Mouse (Mus musculus) MN1 (cell line): ENCODE results near the gene Stxbp6.
"Not testable (repeated sequence)": the region's sequence is repeated elsewhere in the genome, so short reads cannot be mapped to it uniquely, and the experiment has no call there.

Experiments used
- DNase-seq: peaks from one replicate; pipeline ENCODE4 v3.0.0-alpha.2; 2016; ENCODE audit warnings: low spot score

The Stxbp6 gene

DNA sequence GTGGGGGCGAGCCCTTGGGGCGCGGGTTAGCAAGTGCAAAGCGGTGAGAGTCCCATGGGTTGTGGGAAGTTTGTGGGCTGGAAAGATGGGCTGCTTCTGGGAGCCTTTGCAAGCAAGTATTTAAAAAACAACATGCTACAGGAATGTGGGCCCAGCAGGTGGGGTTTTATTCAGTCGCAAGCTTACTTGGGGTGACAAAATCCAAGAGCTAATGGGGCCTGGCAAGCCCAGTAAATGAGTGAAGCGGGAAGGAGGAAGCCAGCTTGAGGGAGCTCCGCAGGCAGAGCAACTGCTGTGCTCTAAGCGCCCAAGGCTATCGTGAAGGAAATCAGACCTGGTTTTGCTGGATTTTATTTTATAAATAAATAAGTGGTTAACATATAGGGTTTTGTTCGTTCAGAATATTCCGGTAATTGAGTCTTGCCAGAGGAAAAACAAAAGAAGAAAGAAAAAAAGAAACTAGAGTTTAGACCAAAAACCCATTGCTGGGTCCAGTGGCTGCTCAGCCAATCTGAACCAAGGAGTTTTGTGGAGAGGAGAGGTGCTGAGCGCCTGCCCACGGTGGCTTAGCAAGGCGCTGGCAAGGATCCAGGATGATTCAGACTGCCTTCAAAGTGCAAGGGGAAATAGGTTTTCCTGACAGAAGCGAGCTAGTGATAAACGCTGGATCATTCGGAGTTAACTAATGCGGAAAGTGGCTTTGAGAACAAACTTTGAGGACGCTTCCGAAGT, at the start of gene Stxbp6:
Gene Stxbp6, minus strand, starts transcription at position 99 of the 732 bp plus-strand sequence.
- no peak for DNase-seq

DNA sequence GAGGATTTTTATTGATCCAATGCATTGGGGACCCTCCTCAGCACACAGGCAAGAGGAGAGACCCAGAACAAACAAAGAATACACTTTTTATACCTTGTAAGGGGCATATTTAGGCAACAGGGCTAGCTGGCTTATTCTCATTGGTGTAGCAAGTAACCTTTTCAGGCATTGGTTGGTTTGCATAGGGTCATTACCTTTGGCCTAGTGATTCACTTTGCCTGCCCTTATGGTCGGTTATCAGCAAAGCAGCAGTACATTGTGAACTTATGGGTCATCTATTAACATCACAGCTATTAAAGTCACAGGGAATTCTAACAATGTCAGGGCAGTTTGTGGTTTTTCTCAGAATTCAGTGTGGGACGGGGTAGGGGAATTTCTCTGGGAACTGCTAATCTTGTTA, 28.4 kb upstream of the Stxbp6 start:
- not testable (repeated sequence) for DNase-seq

DNA sequence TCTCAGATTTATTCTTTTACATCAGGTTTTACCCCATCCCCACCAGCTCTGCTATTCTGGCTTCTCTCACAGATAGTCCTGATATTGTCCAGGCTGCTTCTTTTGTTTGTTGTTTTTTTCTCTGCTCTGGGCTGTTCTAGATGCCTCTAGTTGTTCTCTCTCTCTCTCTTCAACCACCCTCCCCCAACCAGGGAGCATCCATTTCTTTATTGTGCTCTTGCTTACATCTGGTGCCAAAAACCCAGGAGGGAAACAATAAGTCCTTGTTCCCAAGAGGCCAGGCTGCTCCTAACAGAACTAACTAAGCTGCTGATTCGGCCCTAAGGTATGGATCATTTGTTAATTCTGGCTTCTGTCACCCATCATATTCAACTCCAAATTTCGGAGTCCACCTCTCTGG, 19.2 kb upstream of the Stxbp6 start:
- no peak for DNase-seq

DNA sequence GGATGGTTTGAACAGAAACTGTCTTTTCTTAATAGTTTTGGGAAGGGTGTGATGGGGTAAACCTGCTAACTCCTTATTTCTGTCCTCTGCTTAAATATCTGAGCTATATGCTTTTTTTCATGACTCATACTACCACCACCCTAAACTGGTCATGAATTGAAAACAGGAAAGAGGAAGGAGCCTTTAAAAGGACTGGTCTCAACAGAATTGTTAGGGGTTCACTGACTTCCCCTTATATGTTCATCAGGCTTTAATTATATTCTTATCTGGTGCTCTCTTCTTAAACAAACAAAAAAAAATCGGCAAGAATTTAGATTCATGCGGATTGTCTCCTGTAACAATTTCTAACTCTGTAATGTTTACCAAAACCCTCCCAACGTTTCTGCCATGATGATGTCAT, 17.9 kb upstream of the Stxbp6 start:
- DNase-seq: no peak

DNA sequence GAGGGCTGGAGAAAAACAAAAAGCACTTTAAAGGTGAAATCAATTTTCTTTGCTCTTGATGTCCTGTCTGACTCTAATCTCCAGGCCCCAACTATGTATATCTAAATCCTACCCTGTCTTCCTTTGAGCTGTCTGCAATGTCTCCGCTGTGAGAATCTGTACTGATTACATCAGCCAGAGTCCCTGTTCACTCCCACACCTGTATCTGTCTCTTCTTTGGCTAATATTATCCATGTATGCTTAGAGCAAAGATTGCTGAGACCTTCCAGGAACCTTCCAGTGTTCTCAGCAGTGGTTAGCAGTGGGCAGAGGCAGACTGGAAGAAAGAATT, 8.6 kb upstream of the Stxbp6 start:
- DNase-seq: no peak

DNA sequence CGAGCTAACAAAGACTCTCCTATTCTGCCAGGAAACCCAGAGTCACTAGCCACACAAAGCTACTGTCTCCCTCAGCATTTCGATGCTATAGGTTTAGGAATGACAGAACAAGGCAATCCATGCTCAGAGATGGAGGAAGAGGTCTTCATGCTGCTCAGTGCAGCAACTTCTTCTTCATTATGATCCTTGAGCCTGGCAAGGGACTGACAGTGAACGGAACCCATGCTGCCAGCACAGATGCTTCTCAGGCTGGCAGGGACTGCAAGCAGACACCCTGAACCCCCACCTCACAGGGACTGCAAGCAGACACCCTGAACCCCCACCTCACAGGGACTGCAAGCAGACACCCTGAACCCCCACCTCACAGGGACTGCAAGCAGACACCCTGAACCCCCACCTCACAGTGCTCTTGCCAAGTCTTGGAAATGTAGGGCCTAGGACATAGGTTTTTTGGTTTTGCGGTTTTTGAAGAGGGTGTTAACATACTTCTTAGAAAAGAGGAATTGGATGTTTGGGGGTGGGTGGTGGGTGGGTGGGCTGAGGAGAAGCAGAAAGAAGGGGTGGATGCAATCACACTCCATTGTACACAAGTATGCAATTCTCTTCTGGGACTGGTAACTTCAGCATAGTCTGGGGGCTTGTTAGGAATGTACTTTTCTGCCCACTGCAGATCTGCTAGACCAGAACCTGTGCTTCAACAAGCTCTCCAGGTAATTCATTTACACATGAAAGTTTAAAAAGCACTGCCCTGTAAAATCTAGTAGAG, 8.1 kb upstream of the Stxbp6 start:
- DNase-seq: no peak

DNA sequence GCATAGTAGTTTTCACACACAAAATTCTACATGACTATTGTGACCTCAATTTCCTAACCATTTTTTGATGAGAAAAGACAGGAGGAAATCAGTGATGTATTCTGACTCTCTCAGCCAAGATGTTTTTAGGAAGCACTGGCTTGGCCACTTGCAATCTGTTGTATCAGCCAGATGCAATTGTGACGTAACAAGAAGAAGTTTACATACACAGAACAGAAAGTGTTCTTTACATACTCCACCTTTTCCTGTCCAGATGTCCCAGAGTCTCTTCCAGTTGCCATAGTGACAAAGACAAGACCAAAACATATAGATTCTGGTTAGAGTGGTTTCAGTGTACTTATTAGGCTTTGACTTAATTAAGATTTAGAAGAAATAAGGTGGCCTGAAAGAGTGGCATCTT, 7.1 kb upstream of the Stxbp6 start:
- DNase-seq: no peak

DNA sequence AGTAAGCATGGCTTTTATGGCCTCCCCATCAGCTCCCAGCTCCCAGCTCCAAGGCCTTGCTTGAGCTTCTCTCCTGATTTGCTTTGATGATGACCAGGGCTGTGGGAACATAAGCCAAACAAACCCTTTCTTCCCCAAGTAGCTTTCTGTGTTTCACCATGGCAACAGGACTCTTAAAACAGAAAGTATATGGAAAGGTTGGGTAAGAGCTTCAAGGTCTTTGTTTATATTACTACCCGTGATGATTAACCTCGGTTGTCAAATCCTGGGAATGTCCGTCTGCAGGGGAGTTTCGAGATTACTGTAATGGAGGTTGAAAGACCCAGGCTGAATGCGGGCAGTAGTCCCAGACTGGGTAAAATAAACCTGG, 6.2 kb upstream of the Stxbp6 start:
- DNase-seq: no peak

DNA sequence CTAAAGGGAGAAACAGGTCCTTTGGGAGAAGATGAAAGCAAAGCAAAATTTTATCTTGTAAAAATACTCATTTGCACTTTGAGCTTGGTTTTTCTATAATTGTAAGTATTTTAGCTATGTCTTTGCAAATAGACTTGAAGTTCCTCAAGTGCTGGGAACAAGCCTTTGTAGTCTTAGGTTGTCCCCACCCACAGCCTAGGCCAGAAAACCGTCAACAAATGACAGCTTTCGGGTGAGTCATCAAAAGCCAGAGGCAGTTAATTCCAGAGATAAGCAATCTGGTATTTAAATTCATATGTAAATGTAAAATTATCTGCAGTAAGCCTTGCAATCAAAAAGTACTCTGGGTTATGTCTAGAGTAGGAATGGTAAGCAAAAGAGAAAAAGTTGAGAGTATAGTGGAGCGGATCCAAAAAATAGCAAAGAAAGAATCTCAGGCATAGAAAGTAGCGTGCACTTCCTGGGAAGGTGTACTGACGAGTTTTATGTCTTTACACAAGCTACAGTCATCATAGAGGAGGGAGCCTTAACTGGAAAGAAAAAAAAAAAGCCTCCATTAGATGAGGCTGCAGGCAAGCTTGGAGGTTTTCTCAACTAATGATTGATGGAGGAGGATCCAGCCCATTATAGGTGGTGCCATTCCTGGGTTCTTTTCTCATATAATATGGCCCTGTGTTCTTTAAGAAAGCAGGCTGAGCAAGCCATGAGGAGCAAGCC, 5.7 kb upstream of the Stxbp6 start:
- DNase-seq: no peak

DNA sequence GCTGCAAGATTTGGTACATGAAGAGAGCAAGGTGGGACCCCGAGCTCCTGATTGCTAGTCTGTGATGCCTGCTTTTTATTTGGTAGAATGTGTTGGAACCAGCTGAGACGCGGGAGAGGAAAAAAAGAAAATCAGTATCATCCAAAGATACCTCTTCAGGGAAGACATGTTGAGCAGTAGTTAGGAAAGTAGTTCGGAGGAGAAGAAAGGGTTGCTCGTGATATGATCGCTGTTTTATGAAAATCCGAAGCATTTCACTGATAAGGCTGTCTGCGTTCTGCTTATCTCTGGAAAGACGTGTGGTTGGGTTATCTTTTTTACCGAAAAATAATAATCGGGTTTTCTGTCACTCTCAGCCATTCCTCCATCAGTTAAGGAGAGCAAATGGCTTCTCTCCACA, 1.1 kb upstream of the Stxbp6 start:
- DNase-seq: no peak

DNA sequence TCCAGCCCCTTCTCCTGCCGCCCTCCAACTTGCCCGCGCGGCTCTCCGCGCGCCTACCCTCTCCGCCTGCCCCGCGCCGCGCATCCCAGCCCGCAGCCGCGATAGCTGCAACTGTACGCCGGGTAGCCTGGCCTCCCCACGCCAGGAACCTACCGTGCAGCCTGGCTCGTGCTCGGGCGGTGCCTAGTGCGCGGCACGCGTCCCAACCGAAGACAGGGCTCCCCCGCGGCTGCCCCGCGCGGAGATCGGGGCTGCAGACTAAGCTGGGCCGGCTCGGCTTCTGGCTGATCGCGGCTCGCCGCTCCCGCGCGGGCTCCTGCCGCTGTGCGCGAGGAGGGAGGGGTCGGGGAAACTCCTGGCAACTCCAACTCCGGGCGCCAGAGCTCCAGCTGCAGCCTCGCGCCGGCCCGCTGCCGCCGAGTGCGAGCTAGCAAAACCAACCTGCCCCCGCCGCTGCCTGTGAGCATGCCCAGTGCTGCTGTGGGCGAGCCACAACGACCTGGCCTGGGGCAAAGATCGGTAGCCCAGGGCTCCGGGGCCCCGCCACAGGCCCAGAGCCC, 387 bp downstream of the Stxbp6 start:
- DNase-seq: no peak

DNA sequence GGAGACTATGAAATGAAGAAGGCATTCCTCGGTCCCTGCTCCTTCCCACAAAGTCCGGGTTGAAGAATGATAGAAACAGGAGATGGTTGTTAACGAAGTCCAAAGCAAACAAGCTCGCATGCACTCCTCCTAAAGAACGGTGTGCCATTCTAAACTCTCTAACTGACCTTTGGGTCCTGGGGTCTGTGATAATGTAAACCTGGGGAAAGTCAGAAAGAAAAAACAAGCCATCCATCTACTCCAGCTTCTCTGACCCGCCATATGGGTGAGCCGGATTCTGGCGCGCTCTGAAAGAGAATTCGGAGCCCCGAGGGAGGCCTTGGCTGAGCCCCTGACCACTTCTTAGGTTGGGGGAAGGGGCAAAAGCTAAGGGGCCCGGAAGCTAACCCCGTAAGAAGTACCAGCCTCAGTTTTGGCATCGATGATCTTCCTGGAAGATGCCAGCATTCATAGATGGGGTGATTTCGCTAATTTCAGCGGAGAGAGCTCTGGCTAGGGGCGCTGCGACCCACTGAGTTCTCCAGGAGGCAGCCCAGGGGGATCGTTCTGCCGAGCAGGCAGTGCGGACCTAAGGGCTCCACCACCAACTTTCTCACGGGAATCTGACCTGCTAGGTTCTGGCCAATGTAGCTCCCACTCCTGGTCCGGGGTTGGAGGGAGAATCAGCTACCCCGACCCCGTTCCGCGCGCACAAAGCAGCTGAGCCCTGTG, 1.0 kb downstream of the Stxbp6 start:
- DNase-seq: no peak

DNA sequence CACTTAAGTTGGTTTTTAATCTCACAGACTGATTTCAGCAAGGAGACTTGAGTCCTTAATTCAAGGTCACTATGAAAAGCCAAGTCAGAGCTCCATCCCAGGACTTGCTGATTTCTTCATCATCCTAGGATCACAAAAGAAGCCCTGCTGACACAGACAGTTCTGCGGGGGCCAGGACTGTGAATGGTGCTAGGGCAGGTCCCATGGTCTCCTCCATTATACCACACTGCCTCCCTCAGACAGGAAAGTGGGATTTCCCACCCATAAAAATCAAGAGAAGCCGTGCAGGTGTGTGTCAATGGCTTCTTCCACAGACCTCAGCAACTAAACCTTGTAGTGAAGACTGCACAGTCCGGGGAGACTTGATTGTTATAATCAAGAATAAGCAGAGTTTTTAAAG, 2.3 kb downstream of the Stxbp6 start:
- no peak for DNase-seq

DNA sequence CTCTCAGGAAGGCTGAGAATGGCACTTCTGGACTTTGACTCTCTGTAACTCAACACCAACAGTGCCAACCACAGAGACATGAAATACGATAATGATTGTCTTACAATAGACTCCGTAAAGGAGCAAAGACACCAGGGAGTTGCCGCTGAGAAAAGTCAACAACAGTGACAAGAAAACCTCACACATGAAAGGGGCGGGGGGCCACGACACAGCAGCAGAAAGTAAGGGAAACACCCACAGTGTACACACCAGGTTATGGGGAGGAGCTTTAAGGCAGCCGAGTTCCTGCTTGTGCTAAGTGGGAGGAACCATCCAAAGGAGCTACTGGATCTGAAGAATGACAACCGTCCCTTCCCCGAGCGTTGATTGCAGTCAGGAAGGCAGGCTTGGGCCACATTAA, 4.3 kb downstream of the Stxbp6 start:
- no peak for DNase-seq

DNA sequence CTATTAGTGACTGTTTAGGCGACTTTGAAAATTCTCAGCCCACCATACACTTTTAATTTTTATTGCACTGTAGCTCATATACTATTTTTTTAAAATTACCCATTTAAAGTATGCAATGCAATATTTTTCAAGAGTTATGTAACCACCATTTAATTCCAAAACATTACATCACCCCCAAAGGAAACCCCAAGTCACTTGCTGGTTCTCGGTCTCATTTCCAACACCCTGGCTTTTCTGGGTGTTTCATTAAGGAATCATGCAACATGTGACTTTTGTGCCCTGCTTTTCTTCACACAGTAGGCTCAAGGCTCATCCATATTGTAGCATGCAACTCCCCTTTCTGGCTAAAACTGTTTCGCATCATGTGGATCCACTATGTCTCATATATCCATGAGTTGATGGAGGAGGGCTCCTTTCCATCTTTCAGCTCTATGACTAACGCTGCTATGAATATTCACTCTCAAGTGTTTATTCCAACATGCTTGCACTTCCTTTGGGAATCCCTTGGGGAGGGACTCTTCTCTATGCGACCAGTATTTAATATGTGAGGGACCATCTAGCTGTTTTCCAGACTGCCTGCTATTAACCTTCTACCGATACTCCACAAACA, 6.3 kb downstream of the Stxbp6 start:
- no peak for DNase-seq

DNA sequence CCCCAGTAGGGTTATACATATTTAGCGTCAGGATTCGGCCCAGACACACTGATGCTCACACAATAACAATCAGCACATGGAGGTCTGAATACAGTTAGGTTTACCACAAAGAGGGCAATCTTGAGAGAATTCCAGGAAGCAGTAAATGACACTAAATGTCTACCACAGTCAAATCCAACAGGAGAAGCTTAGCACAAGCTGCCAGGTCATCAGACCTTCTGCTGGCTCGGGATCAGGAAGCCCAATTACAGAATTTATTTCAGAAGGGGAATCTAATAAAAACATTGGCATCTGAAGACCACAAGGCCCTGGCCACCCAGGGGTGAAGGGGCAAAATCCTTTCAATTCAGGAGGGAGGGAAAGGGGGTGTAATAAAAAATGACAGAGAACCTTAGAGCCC, 6.8 kb downstream of the Stxbp6 start:
- no peak for DNase-seq

DNA sequence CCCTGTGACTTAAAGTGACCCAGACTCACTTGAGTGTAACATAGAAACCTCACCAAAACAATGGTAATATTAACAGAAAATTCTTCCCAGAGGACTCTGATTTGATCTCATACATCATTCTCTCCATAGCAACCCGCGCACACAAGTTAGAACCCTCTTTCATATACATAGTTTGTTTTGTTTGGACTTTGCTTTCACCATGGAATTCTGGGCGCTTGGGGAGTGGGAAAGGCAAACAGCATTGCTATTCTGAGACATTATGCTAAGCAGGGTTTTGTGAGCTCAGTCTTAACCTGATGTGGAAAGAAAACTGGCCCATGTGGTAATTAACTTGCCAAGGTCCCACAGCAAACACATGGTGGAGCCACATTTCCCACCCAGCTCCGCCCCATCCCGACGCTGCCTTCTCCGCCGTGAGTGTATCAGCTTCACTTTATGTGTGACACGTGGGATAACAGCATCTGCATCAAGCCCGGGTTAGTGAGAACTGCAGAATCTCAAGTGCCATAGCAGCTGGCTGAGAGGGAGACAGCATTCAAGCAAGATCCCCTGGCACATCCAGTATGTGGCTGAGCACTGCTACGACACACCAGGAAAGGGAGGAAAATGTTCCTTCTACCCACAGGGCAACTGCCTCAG, 7.3 kb downstream of the Stxbp6 start:
- DNase-seq: no peak

DNA sequence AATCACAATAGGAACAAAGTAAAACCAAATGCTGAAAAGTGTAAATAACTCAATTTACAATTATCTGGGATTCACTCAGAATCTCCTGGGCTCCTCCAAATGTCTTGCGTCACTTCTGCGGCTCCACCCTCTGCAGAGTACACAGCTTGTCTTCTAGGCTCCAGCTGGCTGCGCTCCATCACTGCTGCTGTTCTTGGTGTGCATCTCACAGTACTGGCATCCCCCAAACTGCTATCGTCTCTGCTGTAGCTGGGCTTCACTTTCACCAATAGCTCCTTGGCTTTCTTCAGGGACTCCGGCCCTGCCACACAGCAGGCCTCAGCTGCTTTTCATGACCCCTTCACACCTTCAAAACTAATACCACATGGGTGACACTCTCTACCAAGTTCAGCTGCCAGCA, 10.9 kb downstream of the Stxbp6 start:
- no peak for DNase-seq

DNA sequence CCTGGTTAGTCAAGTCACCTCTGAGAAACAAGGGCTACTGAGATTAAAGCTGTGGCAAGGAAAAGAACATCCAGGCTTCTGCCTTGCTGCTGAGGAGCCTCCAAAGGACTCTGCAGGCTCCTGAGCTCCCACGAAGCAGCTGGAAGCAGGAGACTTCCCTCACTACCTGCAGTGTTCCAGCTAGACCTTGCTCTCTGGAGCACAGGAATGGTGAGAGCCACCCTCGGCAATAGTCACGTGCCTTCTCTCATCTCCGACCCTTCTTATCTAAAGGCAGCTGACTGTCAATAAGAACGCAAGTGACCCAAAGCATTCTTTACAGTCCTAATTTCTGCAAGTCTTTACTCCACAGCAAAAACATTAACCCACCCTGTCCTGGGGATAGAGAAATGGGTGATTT, 13.2 kb downstream of the Stxbp6 start:
- no peak for DNase-seq

DNA sequence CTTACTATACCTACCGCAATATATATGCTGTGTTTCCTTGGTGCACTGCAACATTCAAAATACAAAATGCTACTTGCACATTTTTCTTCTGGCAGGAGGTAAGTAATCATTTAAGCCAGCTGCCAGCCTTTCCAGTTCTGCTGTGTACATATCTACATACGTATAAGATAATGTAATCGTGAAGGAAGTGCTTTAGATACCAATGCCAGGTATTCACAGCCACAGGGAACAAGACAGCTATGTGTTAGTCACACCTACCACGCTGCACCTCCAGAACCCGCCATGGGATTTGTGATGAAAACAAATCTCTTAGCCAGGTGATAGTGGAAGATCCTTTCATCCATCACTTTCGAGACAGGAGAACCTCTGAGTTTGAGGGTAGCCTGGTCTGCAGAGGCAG, 13.7 kb downstream of the Stxbp6 start:
- no peak for DNase-seq

DNA sequence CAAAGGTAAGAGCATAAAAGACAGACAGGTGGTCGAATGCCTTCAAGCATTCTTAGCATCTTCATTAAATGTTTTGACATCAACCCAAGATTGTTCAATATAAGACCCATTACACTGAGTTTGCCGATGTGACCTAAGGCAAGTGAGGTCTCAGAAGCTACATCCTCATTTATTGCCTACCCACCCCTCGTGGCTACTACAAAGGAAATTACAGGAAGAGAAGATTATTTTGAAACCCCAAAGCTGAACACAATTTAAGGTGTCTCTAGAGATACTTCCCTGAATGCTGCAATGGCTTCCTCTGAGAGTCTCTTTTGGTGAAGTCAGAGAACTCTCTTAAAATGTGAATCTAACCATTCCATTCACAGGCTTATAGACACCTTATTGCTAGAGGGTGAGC, 16.5 kb downstream of the Stxbp6 start:
- no peak for DNase-seq
